Mouse (Mus musculus): Measurements from ENCODE around the gene Slc6a6. TPM values are rescaled to one million over a fixed set of nuclear protein-coding genes. Genes with fewer than 3 reads are reported as not detected.

Gene Slc6a6
- total RNA-seq, 4 experiments from 2014 or later, result 91.8 to 114 (median 101) TPM

- DNase-seq (ENCODE audit: low spot score), result no peak
Measured at GRCm38 (mm10) chr6:91669270-91669669, 14.6 kb upstream of the Slc6a6 start.

DNA sequence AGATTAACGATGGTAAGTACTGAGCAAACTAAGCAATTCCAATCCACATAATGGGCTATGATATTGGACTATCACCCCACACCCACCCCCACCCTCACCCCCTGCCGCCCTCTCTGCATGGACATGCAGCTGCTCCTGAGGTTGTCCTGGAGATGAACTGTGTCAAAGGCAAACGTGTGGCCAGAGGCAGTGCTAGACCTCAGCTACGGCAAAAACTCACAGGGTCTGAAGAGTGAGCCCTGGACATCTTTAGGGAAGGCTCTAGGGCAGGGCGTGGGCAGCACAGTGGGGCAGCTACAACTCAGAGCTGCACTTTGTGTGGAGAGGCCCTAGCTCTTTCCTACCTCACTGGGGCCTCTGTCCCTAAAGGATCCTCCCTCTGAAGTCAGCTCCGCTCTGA lies 13.6 kb upstream of the Slc6a6 start:
- DNase-seq (ENCODE audit: low spot score), result no peak

- no peak for DNase-seq (ENCODE audit: low spot score)
Measured at GRCm38 (mm10) chr6:91674757-91675350, 9.0 kb upstream of the Slc6a6 start.

GRCm38 (mm10) chr6:91678506-91679094 lies 5.3 kb upstream of the Slc6a6 start:
- DNase-seq (ENCODE audit: low spot score), result no peak

DNA sequence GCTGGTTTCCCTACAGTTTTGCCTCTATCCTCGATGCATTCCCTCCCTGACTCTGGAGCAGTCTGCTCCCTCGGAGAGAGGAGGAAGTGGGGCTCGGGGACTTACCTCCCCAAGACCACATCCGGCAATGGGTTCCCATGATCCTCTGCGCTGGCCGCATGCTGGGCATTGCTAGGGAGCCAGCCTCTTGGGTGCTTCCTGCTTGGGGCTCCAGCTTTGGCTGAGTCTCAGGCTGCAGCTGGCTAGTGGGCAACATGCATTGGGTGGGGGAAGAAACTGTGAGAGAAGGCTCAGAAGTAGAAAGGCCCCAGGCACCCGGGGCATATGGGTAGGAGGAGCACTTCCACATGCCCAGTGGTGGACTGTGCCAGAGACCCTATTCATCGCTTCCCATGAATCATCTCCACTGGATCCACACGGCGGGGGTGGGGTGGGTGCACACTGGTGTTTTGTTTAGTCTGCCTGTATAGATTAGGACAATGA lies 4.7 kb upstream of the Slc6a6 start:
- DNase-seq (ENCODE audit: low spot score), result peak; percentile 77

- DNase-seq (ENCODE audit: low spot score), result no peak
Measured at GRCm38 (mm10) chr6:91679716-91680115, 4.1 kb upstream of the Slc6a6 start.

DNA sequence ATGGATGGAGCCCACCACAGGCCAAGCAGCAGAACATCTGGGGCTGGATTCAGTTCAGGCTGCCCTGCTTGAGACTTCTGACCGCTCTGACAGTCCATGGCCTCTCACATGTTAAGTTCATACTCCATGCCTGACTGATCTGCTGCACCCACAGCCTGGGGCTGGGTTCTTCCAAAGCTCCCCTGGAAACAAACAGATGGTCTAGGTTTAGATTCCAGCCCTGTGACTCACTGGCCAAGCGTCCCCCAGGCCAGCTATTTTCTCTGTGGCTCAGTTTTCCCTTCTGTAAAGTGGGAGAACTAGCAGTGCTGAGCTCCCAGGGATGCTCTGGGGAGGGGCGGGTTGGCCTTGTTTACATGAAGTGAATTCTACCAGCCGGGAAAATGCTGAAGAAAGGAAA lies 2.0 kb upstream of the Slc6a6 start:
- no peak for DNase-seq (ENCODE audit: low spot score)

GRCm38 (mm10) chr6:91683121-91683520 lies 732 bp upstream of the Slc6a6 start:
- DNase-seq (ENCODE audit: low spot score), result peak; percentile 66

DNA sequence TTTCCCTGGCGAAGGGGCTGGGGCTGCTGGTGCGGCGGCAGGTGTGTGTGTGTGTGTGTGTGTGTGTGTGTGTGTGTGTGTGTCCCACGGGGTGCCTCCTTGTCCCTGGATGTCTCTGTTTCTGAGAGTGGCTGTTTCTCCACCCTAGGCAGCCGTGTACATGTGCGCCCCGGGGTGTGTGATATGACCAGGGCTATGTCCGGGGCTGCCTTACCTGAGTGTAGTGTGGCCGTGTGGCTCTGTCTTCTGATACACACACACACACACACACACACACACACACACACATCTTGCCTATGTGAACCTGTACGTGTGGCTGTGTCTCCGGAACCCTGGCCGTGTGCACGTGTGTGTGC lies 599 bp downstream of the Slc6a6 start:
- DNase-seq (ENCODE audit: low spot score), result no peak

GRCm38 (mm10) chr6:91684831-91685532 lies 1.1 kb downstream of the Slc6a6 start:
- DNase-seq (ENCODE audit: low spot score), result peak; percentile 68

GRCm38 (mm10) chr6:91685533-91685883 lies 1.7 kb downstream of the Slc6a6 start:
- DNase-seq (ENCODE audit: low spot score), result no peak

DNA sequence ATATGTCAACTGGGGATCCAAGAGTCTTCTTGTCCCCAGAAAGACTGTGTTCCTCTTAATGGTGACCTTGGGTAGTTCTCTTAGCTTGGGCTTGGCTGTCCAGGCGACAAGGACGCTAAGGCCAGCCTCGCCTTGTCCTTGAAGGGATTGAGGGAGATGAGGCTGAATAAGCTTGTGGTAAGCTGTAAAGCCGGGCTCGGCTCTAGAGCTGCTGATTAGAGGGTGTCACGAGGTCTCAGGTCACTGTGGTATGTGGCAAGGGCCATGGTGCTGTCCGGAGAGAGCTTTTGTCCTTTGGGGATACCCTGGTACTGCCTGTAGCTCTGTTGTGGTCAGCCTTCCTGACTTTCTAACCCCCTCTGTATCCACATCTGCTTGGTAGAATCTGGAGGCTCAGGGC lies 2.0 kb downstream of the Slc6a6 start:
- peak; percentile 35 for DNase-seq (ENCODE audit: low spot score)

DNA sequence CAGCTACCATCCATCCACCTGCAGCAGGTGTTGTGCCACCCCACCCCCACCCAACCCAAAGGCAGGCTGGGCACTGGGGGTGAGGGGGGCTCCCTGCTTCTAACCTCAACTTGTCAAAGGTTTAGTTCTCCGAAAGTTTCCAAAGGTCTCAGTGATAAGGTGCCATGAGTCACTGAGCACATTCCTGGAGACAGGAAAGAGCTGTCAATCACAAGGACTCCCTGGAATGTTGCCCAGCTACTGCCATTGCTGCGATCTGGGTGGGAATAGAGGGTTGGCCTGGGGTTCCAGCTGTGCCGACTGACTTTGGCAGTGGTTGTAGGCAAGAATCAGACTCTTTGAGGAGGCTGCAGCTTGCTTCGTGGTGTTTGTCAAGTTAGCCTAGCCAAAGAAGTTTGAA lies 2.7 kb downstream of the Slc6a6 start:
- DNase-seq (ENCODE audit: low spot score), result peak; percentile 77

GRCm38 (mm10) chr6:91688021-91688420 lies 4.2 kb downstream of the Slc6a6 start:
- no peak for DNase-seq (ENCODE audit: low spot score)

DNA sequence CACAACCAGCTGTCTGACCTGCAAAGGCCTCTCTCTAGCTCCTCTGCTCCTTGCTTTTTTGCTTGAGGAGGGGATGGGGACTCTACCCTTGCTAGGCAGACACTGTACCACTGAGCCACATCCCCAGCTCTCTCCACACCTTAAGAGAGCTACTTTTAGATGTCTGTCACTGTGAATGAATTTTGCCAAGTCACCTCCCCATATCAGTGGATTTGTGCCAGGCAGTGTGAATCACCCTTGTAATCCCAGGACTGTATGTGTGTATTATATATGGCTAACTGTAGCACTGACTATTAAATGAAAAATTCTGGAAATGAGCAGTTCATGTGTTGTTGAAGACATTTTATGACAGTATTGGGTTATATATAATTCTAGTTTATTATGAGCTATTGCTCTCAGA lies 5.4 kb downstream of the Slc6a6 start:
- DNase-seq (ENCODE audit: low spot score), result no peak

DNA sequence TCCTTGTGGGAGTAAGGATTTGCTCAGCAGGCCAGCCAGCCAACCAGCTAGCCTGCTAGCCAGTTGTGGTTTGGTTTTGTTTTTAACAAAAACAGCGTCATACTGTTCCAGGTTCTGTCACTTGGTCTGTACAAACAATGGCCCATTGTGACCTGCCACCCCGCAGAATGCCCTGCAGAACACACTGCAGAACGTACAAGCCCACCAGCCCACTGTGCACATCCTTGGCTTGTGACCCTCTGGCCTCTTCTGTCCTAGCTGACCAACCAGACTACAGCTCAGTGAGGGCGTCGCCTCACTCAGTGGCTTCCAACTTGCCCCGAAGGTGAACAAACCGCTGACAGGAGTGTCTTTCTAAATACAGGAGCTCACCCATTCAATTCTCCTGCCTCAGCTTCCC lies 6.4 kb downstream of the Slc6a6 start:
- DNase-seq (ENCODE audit: low spot score), result no peak

- no peak for DNase-seq (ENCODE audit: low spot score)
Measured at GRCm38 (mm10) chr6:91690646-91691045, 6.8 kb downstream of the Slc6a6 start.

- DNase-seq (ENCODE audit: low spot score), result no peak
Measured at GRCm38 (mm10) chr6:91691576-91691975, 7.7 kb downstream of the Slc6a6 start.

DNA sequence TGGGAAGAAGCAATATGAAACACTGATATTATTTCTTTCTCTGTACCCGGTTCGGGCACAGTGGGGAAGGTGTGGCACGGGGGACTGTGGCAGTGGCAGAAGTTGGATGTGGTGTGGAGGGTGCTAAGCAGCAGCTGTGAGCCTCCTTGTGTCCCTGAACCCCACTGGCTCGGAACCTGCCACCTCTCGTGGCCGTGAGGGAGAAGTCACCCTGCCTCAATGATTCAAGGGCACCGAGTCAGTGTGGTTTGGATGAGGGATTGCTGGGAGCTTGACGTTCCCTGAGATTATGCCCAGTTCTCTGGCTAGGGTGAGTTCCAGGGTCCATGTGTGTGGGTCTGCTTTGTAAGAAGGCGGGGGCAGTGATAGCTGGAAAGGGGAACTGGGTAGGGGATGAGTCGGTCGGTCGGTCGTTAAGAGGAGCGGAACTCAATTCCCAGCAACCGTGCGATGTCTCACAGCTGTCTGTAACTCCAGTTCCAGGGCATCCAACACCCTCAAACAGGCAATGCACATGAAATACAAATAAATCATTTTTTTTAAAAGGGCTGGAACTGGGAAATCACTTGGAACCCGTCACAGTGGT lies 9.5 kb downstream of the Slc6a6 start:
- DNase-seq (ENCODE audit: low spot score), result no peak

GRCm38 (mm10) chr6:91694610-91695009 lies 10.8 kb downstream of the Slc6a6 start:
- DNase-seq (ENCODE audit: low spot score), result peak; percentile 60

DNA sequence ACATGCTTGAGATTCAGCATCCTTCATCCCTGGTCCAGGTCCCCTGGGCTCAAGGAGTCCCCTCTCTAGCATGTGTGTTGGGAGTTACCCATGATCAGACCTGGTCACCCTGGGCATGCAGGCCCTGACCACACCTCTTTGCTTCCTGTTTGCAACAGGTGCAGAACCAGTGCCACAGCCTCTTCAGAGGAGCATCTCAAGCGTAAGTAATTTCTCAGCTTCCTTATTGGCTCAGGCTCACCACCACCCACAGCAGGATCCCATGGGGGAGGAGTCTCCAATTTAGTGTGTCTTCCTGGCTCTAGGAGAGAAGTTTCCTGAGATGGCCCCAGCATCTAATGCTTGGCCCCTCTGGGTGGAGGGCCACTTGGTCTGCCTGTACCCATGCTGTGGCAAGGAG lies 15.0 kb downstream of the Slc6a6 start:
- DNase-seq (ENCODE audit: low spot score), result no peak

DNA sequence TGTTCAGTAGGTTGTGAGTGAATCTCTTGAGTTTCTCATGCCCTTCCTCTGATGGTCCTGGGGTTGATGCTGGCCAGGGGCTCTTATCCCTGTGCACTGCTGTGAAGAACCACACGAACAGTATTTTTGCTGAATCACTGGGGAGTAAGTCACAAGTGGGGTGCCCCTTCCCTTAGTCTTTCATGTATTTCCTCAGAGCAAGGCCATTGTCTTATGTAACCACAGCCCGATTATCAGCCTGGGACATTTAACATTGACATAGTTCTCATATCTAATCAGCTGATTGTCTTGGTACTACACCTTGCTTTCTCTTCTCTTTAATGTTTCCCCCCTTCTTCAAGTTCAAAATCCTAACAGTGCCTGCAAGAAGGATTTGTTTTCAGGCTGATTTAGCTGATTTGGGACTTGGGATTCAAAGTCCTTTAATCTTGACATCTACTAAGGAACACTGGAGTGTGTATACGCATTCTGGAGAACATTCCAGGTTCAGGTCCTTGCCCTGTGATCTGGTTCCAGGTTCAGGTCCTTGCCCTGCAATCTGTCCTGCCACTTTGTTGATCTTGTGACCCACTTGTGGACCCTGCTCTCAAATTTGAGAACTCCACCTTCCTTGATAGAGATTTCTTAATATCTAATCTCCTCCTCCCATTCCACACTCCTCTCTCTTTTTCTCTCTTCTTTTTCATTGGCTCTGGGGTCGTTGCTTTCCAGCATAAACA lies 15.8 kb downstream of the Slc6a6 start:
- no peak for DNase-seq (ENCODE audit: low spot score)
